Mouse (Mus musculus) ES-Bruce4 (cell line): ENCODE measurements at regions not wholly inside any gene's neighbourhood (a gene's known extent, or its start where the extent isn't known, plus 50 kb on each side); places are given as distances from the start of the nearest gene placed in this dataset.

ENCODE experiments used
- H3K27ac ChIP-seq: 2 replicates; pipeline ENCODE4 v1.5.1; 2012; ENCODE audit warnings: low read length, inconsistent platforms; ENCODE audit not compliant: insufficient read depth
- H3K27me3 ChIP-seq: 2 replicates; pipeline ENCODE4 v1.6.1; 2012; ENCODE audit warnings: mild to moderate bottlenecking, low read length, inconsistent platforms; ENCODE audit not compliant: control insufficient read depth, poor library complexity, insufficient read depth, severe bottlenecking
- H3K36me3 ChIP-seq: 2 replicates; pipeline ENCODE4 v1.6.1; 2012; ENCODE audit warnings: inconsistent platforms, mild to moderate bottlenecking, low read length, moderate library complexity; ENCODE audit not compliant: control insufficient read depth, poor library complexity, insufficient read depth, severe bottlenecking
- H3K4me1 ChIP-seq: one replicate; pipeline ENCODE4 v1.8.1; 2011; ENCODE audit warnings: low read length; ENCODE audit not compliant: control insufficient read depth, insufficient read depth
- H3K4me3 ChIP-seq: 2 replicates; pipeline ENCODE4 v1.5.1; 2011; ENCODE audit warnings: low read depth, mild to moderate bottlenecking, low read length
- H3K9ac ChIP-seq: 2 replicates; pipeline ENCODE4 v1.6.1; 2012; ENCODE audit warnings: low read depth, mild to moderate bottlenecking, inconsistent platforms; ENCODE audit not compliant: poor library complexity, severe bottlenecking
- H3K9me3 ChIP-seq: replicated peaks from 2 replicates; pipeline ENCODE4 v1.6.1; 2012; ENCODE audit warnings: mild to moderate bottlenecking, low read length, inconsistent platforms; ENCODE audit not compliant: control insufficient read depth, poor library complexity, insufficient read depth, severe bottlenecking
- CTCF ChIP-seq: IDR thresholded peaks from one replicate; pipeline ENCODE4 v1.8.1; 2011; ENCODE audit warnings: low read depth, low read length
- EP300 ChIP-seq: IDR thresholded peaks from 2 replicates; pipeline ENCODE4 v1.6.1; 2011; ENCODE audit warnings: low read depth, low read length; ENCODE audit not compliant: insufficient read depth
- POLR2A ChIP-seq: IDR thresholded peaks from one replicate; pipeline ENCODE4 v1.8.1; 2011; ENCODE audit warnings: low read length; ENCODE audit not compliant: insufficient read depth

GRCm38 (mm10) chr6:112176344-112176743 is 97.2 kb upstream of the Lmcd1 start:
- TF ChIP-seq POLR2A: no peak
- no peak for TF ChIP-seq EP300
- TF ChIP-seq CTCF: no peak
- Histone ChIP-seq H3K9me3 (peaks cover 8% of the 10 kb centered on the region; the same call in 1 of the 2 replicates), H3K27ac (no peak overlapping the region), H3K27me3 (no peaks in the 10 kb centered on the region), H3K36me3 (no peaks in the 10 kb centered on the region), H3K4me1 (no peaks in the 10 kb centered on the region), H3K4me3 (no peak overlapping the region), H3K9ac (no peak overlapping the region)

GRCm38 (mm10) chr6:112187636-112188035 is 85.9 kb upstream of the Lmcd1 start:
- Histone ChIP-seq H3K27me3 (0 out of 2 replicates have a peak, but pooled peaks cover 2% of the 10 kb centered on the region), H3K9me3 (peaks cover under 1% of the 10 kb centered on the region; the same call in 1 of the 2 replicates), H3K36me3 (no peaks in the 10 kb centered on the region), H3K9ac (no peak overlapping the region), H3K4me3 (no peak overlapping the region), H3K4me1 (no peaks in the 10 kb centered on the region), H3K27ac (no peak overlapping the region)
- TF ChIP-seq CTCF: no peak
- no peak for TF ChIP-seq EP300
- no peak for TF ChIP-seq POLR2A

GRCm38 (mm10) chr6:112191032-112191431 is 82.5 kb upstream of the Lmcd1 start:
- no peaks in the 10 kb centered on the region for H3K36me3 ChIP-seq
- H3K4me3 ChIP-seq: no peak overlapping the region
- no peak overlapping the region for H3K27ac ChIP-seq
- peaks cover 4% of the 10 kb centered on the region; the same call in 1 of the 2 replicates for H3K9me3 ChIP-seq
- H3K27me3 ChIP-seq: 0 out of 2 replicates have a peak, but pooled peaks cover 2% of the 10 kb centered on the region
- H3K9ac ChIP-seq: no peak overlapping the region
- no peaks in the 10 kb centered on the region for H3K4me1 ChIP-seq
- TF ChIP-seq POLR2A (no peak), CTCF (peak; percentile 53), EP300 (no peak)

GRCm38 (mm10) chr6:112197445-112197844 is 76.1 kb upstream of the Lmcd1 start:
- TF ChIP-seq POLR2A (no peak), EP300 (peak; percentile 44; the same call in 1 of the 2 replicates), CTCF (peak; percentile 94)
- Histone ChIP-seq H3K27ac (no peak overlapping the region), H3K9ac (no peak overlapping the region), H3K9me3 (peaks cover 4% of the 10 kb centered on the region; the same call in 1 of the 2 replicates), H3K36me3 (no peaks in the 10 kb centered on the region), H3K4me3 (no peak overlapping the region), H3K4me1 (peaks cover under 1% of the 10 kb centered on the region), H3K27me3 (no peaks in the 10 kb centered on the region)

GRCm38 (mm10) chr6:112199241-112199640 is 74.3 kb upstream of the Lmcd1 start:
- Histone ChIP-seq H3K9ac (no peak overlapping the region), H3K36me3 (no peaks in the 10 kb centered on the region), H3K27me3 (no peaks in the 10 kb centered on the region), H3K9me3 (no peaks in the 10 kb centered on the region), H3K4me1 (peaks cover 2% of the 10 kb centered on the region), H3K27ac (no peak overlapping the region), H3K4me3 (no peak overlapping the region)
- TF ChIP-seq EP300 (no peak), POLR2A (no peak), CTCF (no peak)

GRCm38 (mm10) chr6:112202120-112202519 is 71.4 kb upstream of the Lmcd1 start:
- Histone ChIP-seq H3K27me3 (no peaks in the 10 kb centered on the region), H3K9ac (no peak overlapping the region), H3K27ac (no peak overlapping the region), H3K4me1 (peaks cover 6% of the 10 kb centered on the region), H3K36me3 (no peaks in the 10 kb centered on the region), H3K4me3 (no peak overlapping the region), H3K9me3 (no peaks in the 10 kb centered on the region)
- no peak for TF ChIP-seq CTCF
- TF ChIP-seq EP300: no peak
- no peak for TF ChIP-seq POLR2A
